Mouse (Mus musculus) liver, embryonic 13.5 days (tissue): Measurements from ENCODE around the gene Gm21987. TPM values are rescaled to one million over a fixed set of nuclear protein-coding genes. Genes with fewer than 3 reads are reported as not detected.

ENCODE experiments used
- polyA plus RNA-seq: library from polyadenylated mRNA; unstranded; fragments of >200 nt; fragmentation: Nextera tagmentation; extraction: Ambion mirVana; gene quantifications from 2 replicates; pipeline ENCODE4 v1.2.1, GENCODE M21; 2015

The Gm21987 gene
- polyA plus RNA-seq, 1 experiment from 2014 or later, result not detected

Other genes starting within 250 kb of the Gm21987 start
- gene Nr1i2, start 52.2 kb upstream of the Gm21987 start, polyA plus RNA-seq, result 2.6 and 2.8 TPM in 2 replicates
- 0.05 TPM in 1 of 2 replicates, not detected in the other for gene Maats1, start 4.9 kb upstream of the Gm21987 start, polyA plus RNA-seq
- gene Cox17, start within 50 bp of the Gm21987 start, polyA plus RNA-seq, result 331 and 350 TPM in 2 replicates
- gene Popdc2, start 15.2 kb downstream of the Gm21987 start, polyA plus RNA-seq, result 22.3 and 24.2 TPM in 2 replicates
- 8.4 and 9.2 TPM in 2 replicates for gene Pla1a, start 86.1 kb downstream of the Gm21987 start, polyA plus RNA-seq
- gene Adprh, start 105.7 kb downstream of the Gm21987 start, polyA plus RNA-seq, result 38.1 and 41.2 TPM in 2 replicates
- 0.08 and 0.16 TPM in 2 replicates for gene Cd80, start 108.5 kb downstream of the Gm21987 start, polyA plus RNA-seq
- gene Timmdc1, start 175.6 kb downstream of the Gm21987 start, polyA plus RNA-seq, result 18.1 and 18.9 TPM in 2 replicates
- 11.7 and 13.1 TPM in 2 replicates for gene Poglut1, start 203.2 kb downstream of the Gm21987 start, polyA plus RNA-seq
- gene Tmem39a, start 211.7 kb downstream of the Gm21987 start, polyA plus RNA-seq, result 33.8 and 37.1 TPM in 2 replicates